Mouse (Mus musculus) midbrain, embryonic 15.5 days (tissue): ENCODE measurements at regions not wholly inside any gene's neighbourhood (a gene's known extent, or its start where the extent isn't known, plus 50 kb on each side); places are given as distances from the start of the nearest gene placed in this dataset.

Source experiments
- ATAC-seq: fragments of 200-750 bp; cut with Nextera tagmentation; replicated peaks from 2 replicates; pipeline ENCODE4 v1.8.0; 2017; ENCODE audit warnings: moderate TSS enrichment
- H3K27ac ChIP-seq: fragments of 300-500 bp; sonication (generic); 2 replicates; pipeline ENCODE4 v1.5.1; 2015; ENCODE audit warnings: mild to moderate bottlenecking, inconsistent platforms
- H3K27me3 ChIP-seq: fragments of 300-500 bp; sonication (generic); replicated peaks from 2 replicates; pipeline ENCODE4 v1.6.1; 2015; ENCODE audit warnings: inconsistent platforms
- H3K36me3 ChIP-seq: fragments of 300-500 bp; sonication (generic); replicated peaks from 2 replicates; pipeline ENCODE4 v1.6.1; 2015; ENCODE audit warnings: inconsistent platforms
- H3K4me1 ChIP-seq: fragments of 300-500 bp; sonication (generic); 2 replicates; pipeline ENCODE4 v1.6.1; 2015; ENCODE audit warnings: inconsistent platforms
- H3K4me2 ChIP-seq: fragments of 300-500 bp; sonication (generic); 2 replicates; pipeline ENCODE4 v1.6.1; 2015; ENCODE audit warnings: inconsistent platforms, mild to moderate bottlenecking, moderate library complexity
- H3K4me3 ChIP-seq: fragments of 300-500 bp; sonication (generic); 2 replicates; pipeline ENCODE4 v1.5.1; 2015; ENCODE audit warnings: mild to moderate bottlenecking, inconsistent platforms
- H3K9ac ChIP-seq: fragments of 300-500 bp; sonication (generic); 2 replicates; pipeline ENCODE4 v1.6.1; 2015; ENCODE audit warnings: mild to moderate bottlenecking, inconsistent platforms
- H3K9me3 ChIP-seq: fragments of 300-500 bp; sonication (generic); 2 replicates; pipeline ENCODE4 v1.6.1; 2016; ENCODE audit warnings: inconsistent platforms
- WGBS: fragments of 180-500 bp; shearing (Covaris S2); methylation state at CpG from one replicate; pipeline ENCODE4 v1.1.7; 2015; ENCODE audit warnings: mixed read lengths; 5-methylcytosine and 5-hydroxymethylcytosine counted together

- Histone ChIP-seq H3K36me3 (no peaks in the 10 kb centered on the region), H3K4me3 (no peak overlapping the region), H3K4me1 (peaks cover 39% of the 10 kb centered on the region), H3K27me3 (no peaks in the 10 kb centered on the region), H3K9ac (no peak overlapping the region), H3K4me2 (peak overlapping the region; percentile 10; the same call in 1 of the 2 replicates), H3K9me3 (no peaks in the 10 kb centered on the region), H3K27ac (peak overlapping the region; percentile 80)
- ATAC-seq, result peak; percentile 63
- 7% methylated on average over 9 of the region's 9 CpGs for WGBS
These were observed 259.1 kb downstream of the Prdm2 start for GRCm38 (mm10) chr4:142953724-142954123.

DNA sequence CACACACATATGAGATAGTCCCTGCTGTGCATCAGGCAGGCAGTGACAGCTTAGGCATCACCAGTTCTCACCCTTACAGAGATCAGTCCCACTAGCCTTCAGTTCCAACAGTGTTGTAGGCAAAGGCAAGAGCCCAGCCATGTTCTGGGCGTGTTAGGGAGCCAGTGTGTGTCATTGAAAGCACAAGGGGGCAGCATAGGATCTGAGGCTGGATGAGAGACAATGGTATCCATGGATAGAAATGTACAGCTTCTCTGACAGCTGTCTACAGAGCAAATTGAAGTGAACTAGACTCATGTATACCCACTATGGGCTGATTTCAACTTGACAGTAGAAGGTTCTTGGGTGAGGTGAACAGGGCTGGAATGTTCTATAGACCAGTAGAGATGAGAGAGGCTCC lies 259.9 kb downstream of the Prdm2 start:
- H3K27me3 ChIP-seq, result no peaks in the 10 kb centered on the region
- no peak overlapping the region for H3K4me2 ChIP-seq
- ATAC-seq, result no peak
- WGBS, result 63% methylated on average over 1 of the region's 1 CpGs
- H3K36me3 ChIP-seq, result no peaks in the 10 kb centered on the region
- H3K4me3 ChIP-seq, result no peak overlapping the region
- H3K9me3 ChIP-seq, result no peaks in the 10 kb centered on the region
- H3K4me1 ChIP-seq, result peaks cover 35% of the 10 kb centered on the region
- no peak overlapping the region for H3K9ac ChIP-seq
- H3K27ac ChIP-seq, result peak overlapping the region; percentile 46; the same call in 1 of the 2 replicates

GRCm38 (mm10) chr4:142947673-142948072 lies 265.1 kb downstream of the Prdm2 start:
- no peak overlapping the region for H3K9ac ChIP-seq
- H3K27me3 ChIP-seq, result no peaks in the 10 kb centered on the region
- no peaks in the 10 kb centered on the region for H3K36me3 ChIP-seq
- no peak overlapping the region for H3K4me3 ChIP-seq
- no peak for ATAC-seq
- H3K4me1 ChIP-seq, result peaks cover 5% of the 10 kb centered on the region; the same call in 1 of the 2 replicates
- no peak overlapping the region for H3K4me2 ChIP-seq
- WGBS, result 41% methylated on average over 6 of the region's 6 CpGs
- H3K27ac ChIP-seq, result peak overlapping the region; percentile 47; the same call in 1 of the 2 replicates
- no peaks in the 10 kb centered on the region for H3K9me3 ChIP-seq

GRCm38 (mm10) chr4:142933627-142934026 lies 279.2 kb downstream of the Prdm2 start:
- H3K4me1 ChIP-seq, result no peaks in the 10 kb centered on the region
- 80% methylated on average over 9 of the region's 9 CpGs for WGBS
- no peaks in the 10 kb centered on the region for H3K27me3 ChIP-seq
- no peak overlapping the region for H3K4me2 ChIP-seq
- no peak overlapping the region for H3K4me3 ChIP-seq
- no peaks in the 10 kb centered on the region for H3K9me3 ChIP-seq
- no peaks in the 10 kb centered on the region for H3K36me3 ChIP-seq
- no peak for ATAC-seq
- no peak overlapping the region for H3K9ac ChIP-seq
- H3K27ac ChIP-seq, result no peak overlapping the region

DNA sequence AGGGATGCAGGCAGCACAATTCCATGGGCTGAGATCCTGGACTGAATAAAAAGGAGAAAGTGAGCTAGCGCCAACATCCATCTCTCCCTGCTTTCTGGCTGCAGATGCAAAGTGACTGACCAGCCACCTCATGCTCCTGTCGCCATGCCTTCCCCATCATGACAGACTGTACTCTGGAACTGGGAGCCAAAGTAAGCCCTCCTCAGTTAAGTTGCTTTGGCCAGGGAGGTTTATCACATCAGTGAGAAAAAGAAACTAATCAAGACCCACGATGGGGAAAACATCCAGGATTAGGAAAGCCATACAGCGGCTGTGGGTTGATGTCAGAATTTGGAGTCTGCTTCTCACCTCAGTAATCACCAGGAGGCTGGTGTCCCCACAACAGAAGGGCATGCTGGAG lies 283.6 kb downstream of the Prdm2 start:
- Histone ChIP-seq H3K27me3 (no peaks in the 10 kb centered on the region), H3K4me1 (no peaks in the 10 kb centered on the region), H3K27ac (no peak overlapping the region), H3K9ac (no peak overlapping the region), H3K4me2 (no peak overlapping the region), H3K9me3 (no peaks in the 10 kb centered on the region), H3K36me3 (no peaks in the 10 kb centered on the region), H3K4me3 (no peak overlapping the region)
- ATAC-seq, result no peak
- WGBS, result 92% methylated on average over 4 of the region's 4 CpGs

DNA sequence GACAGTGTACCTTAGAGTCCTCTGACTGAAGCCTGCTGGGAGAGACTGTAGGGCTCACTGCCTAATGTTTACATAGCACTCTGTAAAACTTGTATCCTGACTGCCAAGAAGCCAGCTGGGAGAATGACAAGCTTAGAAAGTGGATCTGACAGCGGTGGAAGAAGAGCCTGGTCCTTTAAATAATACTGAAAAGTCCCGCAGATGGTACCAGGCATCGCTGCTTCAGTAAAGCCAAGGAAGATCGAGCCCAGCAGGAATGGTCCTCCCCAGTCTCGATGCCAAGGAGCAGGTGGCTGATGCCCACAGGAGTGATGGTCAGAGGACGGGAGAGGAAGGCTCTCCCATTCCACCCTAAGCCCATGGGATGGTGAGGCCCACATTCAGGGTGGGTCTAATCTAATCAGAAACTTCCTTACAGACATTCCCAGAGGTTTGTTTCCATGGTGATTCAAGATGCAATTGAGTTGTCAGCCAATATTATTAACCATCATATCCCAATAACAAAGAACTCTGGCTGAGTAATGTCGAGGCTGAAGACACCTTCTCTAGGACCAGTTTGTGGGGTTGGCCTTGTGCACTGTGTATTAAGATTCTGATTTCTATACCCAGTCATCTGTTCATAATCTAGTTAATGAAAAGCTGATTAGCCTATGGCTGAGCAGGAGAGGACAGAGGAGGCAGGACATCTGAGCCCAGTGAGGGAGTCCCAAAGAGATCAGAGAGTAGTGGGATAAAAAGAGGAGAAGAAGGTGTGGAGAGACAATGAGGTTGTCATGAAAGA lies 285.3 kb downstream of the Prdm2 start:
- ATAC-seq, result no peak
- H3K27ac ChIP-seq, result no peak overlapping the region
- H3K9ac ChIP-seq, result no peak overlapping the region
- no peaks in the 10 kb centered on the region for H3K4me1 ChIP-seq
- no peaks in the 10 kb centered on the region for H3K9me3 ChIP-seq
- H3K36me3 ChIP-seq, result no peaks in the 10 kb centered on the region
- 65% methylated on average over 7 of the region's 7 CpGs for WGBS
- H3K27me3 ChIP-seq, result no peaks in the 10 kb centered on the region
- no peak overlapping the region for H3K4me3 ChIP-seq
- no peak overlapping the region for H3K4me2 ChIP-seq

DNA sequence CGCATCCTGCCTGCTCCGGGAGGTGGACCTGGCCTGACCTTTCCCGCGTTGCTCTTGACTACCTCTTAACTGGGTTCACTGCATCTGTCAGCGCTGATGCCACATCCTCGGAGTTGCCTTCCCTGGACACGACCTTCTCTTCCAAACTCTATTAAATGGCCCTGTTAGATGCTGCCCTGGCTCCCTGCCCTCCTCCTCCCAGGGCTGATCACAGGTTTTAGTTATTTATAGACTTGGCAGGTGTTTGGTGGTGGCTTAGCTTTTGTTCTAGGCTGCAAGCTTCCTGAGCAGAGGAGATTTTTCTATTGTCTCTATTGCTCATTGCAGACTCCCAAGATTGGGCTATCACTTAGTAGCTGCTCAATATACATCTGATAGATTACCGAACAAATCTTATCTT lies 287.7 kb downstream of the Prdm2 start:
- Histone ChIP-seq H3K36me3 (no peaks in the 10 kb centered on the region), H3K27me3 (no peaks in the 10 kb centered on the region), H3K4me3 (no peak overlapping the region), H3K9me3 (no peaks in the 10 kb centered on the region), H3K9ac (no peak overlapping the region), H3K27ac (no peak overlapping the region), H3K4me2 (no peak overlapping the region), H3K4me1 (no peaks in the 10 kb centered on the region)
- 78% methylated on average over 8 of the region's 8 CpGs for WGBS
- ATAC-seq, result no peak

- peak; percentile 76 for ATAC-seq
- H3K36me3 ChIP-seq, result no peaks in the 10 kb centered on the region
- H3K4me3 ChIP-seq, result peak overlapping the region; percentile 16; the same call in 1 of the 2 replicates
- WGBS, result 12% methylated on average over 17 of the region's 17 CpGs
- peak overlapping the region; percentile 29 for H3K9ac ChIP-seq
- peak overlapping the region; percentile 48 for H3K4me2 ChIP-seq
- no peaks in the 10 kb centered on the region for H3K9me3 ChIP-seq
- no peaks in the 10 kb centered on the region for H3K27me3 ChIP-seq
- peaks cover 8% of the 10 kb centered on the region for H3K4me1 ChIP-seq
- peak overlapping the region; percentile 70 for H3K27ac ChIP-seq
These were observed 303.3 kb downstream of the Prdm2 start for GRCm38 (mm10) chr4:142909355-142909947.

- no peaks in the 10 kb centered on the region for H3K9me3 ChIP-seq
- no peak for ATAC-seq
- peaks cover 8% of the 10 kb centered on the region for H3K4me1 ChIP-seq
- 51% methylated on average over 6 of the region's 6 CpGs for WGBS
- no peaks in the 10 kb centered on the region for H3K36me3 ChIP-seq
- H3K27ac ChIP-seq, result no peak overlapping the region
- no peaks in the 10 kb centered on the region for H3K27me3 ChIP-seq
- no peak overlapping the region for H3K9ac ChIP-seq
- no peak overlapping the region for H3K4me3 ChIP-seq
- no peak overlapping the region for H3K4me2 ChIP-seq
These were observed 304.0 kb downstream of the Prdm2 start for GRCm38 (mm10) chr4:142908782-142909181.

DNA sequence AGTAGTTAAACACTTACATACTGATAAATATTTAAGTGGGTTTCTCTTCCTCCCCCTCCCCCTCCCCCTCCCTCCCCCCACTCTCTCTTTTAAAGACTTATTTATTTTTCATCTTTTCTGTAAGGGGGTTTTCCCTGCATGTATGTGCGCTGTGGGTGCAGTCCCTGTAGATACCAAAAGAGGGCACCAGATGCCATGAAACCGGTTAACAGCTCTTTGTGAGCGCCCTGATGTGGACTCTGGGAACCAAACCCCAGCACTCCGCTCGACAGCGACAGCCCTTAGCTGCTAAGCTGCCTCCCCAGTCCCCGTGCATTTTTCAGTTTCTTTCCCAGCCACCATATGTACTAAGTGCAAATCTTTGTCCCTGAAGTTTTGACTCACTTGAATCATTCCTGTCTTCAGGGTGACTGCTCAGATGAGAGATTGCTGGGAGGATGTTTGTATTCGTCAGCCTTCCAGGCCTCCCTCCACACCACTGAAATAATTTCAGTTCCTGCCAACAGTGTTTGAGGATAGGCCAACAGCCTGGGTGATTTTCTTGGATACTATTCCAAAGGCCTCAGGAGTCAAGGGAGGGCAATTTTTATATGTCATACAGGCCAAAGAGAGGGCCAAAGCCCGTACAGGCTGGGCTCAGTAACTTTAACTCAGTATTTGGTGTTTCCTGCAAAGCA lies 309.3 kb downstream of the Prdm2 start:
- H3K36me3 ChIP-seq, result no peaks in the 10 kb centered on the region
- H3K27ac ChIP-seq, result no peak overlapping the region
- no peak for ATAC-seq
- no peak overlapping the region for H3K4me3 ChIP-seq
- H3K4me1 ChIP-seq, result no peaks in the 10 kb centered on the region
- no peak overlapping the region for H3K9ac ChIP-seq
- 80% methylated on average over 9 of the region's 9 CpGs for WGBS
- no peak overlapping the region for H3K4me2 ChIP-seq
- H3K9me3 ChIP-seq, result no peaks in the 10 kb centered on the region
- H3K27me3 ChIP-seq, result no peaks in the 10 kb centered on the region

DNA sequence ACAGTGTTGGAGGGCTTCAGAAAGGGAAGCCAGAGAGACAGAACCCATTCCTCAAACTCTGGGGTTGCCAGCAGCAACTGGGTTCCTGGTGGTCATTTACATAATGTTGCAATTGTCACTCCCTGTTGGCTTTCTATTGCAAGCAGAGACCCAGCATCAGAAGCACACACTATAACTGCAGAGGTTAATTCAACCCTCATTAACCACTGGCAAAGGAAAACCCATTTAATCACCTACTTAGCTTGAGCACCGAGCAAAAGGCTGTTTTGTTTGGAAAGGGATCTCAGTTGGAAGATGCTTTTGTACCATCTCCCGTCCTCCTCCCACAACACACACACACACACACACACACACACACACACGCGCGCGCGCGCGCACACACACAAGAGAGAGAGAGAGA lies 312.0 kb downstream of the Prdm2 start:
- no peak overlapping the region for H3K4me2 ChIP-seq
- ATAC-seq, result no peak
- WGBS, result 70% methylated on average over 9 of the region's 9 CpGs
- H3K4me3 ChIP-seq, result no peak overlapping the region
- H3K27me3 ChIP-seq, result no peaks in the 10 kb centered on the region
- no peak overlapping the region for H3K9ac ChIP-seq
- H3K27ac ChIP-seq, result no peak overlapping the region
- H3K9me3 ChIP-seq, result no peaks in the 10 kb centered on the region
- no peaks in the 10 kb centered on the region for H3K36me3 ChIP-seq
- H3K4me1 ChIP-seq, result no peaks in the 10 kb centered on the region

DNA sequence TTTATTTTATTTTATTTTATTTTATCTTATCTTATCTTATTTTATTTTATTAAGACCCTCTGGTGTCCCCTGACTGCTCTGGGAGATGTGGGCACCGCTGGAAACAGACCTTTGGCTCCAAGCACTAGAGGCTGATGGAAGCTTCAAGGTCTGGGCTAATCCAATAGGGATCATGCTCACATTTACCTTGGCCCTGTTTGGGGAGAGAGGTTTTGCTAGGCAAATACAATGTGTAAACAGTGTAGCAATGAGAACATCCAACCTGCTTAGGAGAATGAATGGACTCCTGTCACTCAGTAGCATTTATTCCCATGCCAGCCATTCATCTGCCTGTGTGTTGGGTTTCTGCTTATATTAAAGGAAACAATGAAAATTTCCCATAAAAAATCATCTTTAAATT lies 313.8 kb downstream of the Prdm2 start:
- no peaks in the 10 kb centered on the region for H3K36me3 ChIP-seq
- H3K4me2 ChIP-seq, result no peak overlapping the region
- WGBS, result 86% methylated on average over 1 of the region's 1 CpGs
- H3K9me3 ChIP-seq, result no peaks in the 10 kb centered on the region
- H3K4me1 ChIP-seq, result no peaks in the 10 kb centered on the region
- no peaks in the 10 kb centered on the region for H3K27me3 ChIP-seq
- no peak overlapping the region for H3K9ac ChIP-seq
- H3K4me3 ChIP-seq, result no peak overlapping the region
- H3K27ac ChIP-seq, result no peak overlapping the region
- ATAC-seq, result no peak
